Mouse (Mus musculus): Measurements from ENCODE around the gene Macf1. TPM values are rescaled to one million over a fixed set of nuclear protein-coding genes. Genes with fewer than 3 reads are reported as not detected.
"Not testable (repeated sequence)": the region's sequence is repeated elsewhere in the genome, so short reads cannot be mapped to it uniquely, and the experiment has no call there.

Gene Macf1
- polyA plus RNA-seq, 1 experiment from 2014 or later: 47.4 TPM

- Histone ChIP-seq H3K4me1 (peaks cover 4% of the 10 kb centered on the region; the same call in 1 of the 2 replicates), H3K4me3 (peak within 1 kb of the TSS; percentile 23), H3K9me3 (no peaks in the 10 kb centered on the region), H3K9ac (no peak within 1 kb of the TSS), H3K27ac (no peak within 1 kb of the TSS), H3K27me3 (peaks cover 22% of the 10 kb centered on the region), H3K36me3 (no peaks in the 10 kb centered on the region), H3K4me2 (peak within 1 kb of the TSS; percentile 47)
- ATAC-seq (ENCODE audit: insufficient number of reproducible peaks, low FRiP score, low TSS enrichment, low read depth): no peak
- 6% methylated on average over 12 of the region's 13 CpGs for WGBS
Observed at GRCm38 (mm10) chr4:123323534-123323933, 360.6 kb downstream of the Macf1 start, which contains the start of gene Oxct2a. Gene Oxct2a, minus strand, starts transcription at chr4:123323634.

- not testable (repeated sequence) for H3K4me1 ChIP-seq; H3K9me3 ChIP-seq; ATAC-seq (ENCODE audit: insufficient number of reproducible peaks, low FRiP score, low TSS enrichment, low read depth); H3K27ac ChIP-seq; H3K9ac ChIP-seq; H3K36me3 ChIP-seq
- WGBS: 16% methylated on average over 22 of the region's 38 CpGs
- H3K27me3 ChIP-seq: peaks cover 22% of the 10 kb centered on the region
- peak overlapping the region; percentile 47 for H3K4me2 ChIP-seq
- peak overlapping the region; percentile 23 for H3K4me3 ChIP-seq
Observed at GRCm38 (mm10) chr4:123322910-123323309, 361.2 kb downstream of the Macf1 start.

GRCm38 (mm10) chr4:123314497-123314896 lies 369.7 kb downstream of the Macf1 start:
- H3K4me2 ChIP-seq: no peak overlapping the region
- no peaks in the 10 kb centered on the region for H3K36me3 ChIP-seq
- no peak overlapping the region for H3K4me3 ChIP-seq
- H3K9ac ChIP-seq: no peak overlapping the region
- no peaks in the 10 kb centered on the region for H3K9me3 ChIP-seq
- H3K27ac ChIP-seq: no peak overlapping the region
- no peaks in the 10 kb centered on the region for H3K4me1 ChIP-seq
- H3K27me3 ChIP-seq: no peaks in the 10 kb centered on the region
- WGBS: 79% methylated on average over 3 of the region's 3 CpGs
- ATAC-seq (ENCODE audit: insufficient number of reproducible peaks, low FRiP score, low TSS enrichment, low read depth): no peak

GRCm38 (mm10) chr4:123313010-123313409 lies 371.1 kb downstream of the Macf1 start:
- Histone ChIP-seq H3K9me3 (no peaks in the 10 kb centered on the region), H3K4me1 (peaks cover 2% of the 10 kb centered on the region; the same call in 1 of the 2 replicates), H3K36me3 (no peaks in the 10 kb centered on the region), H3K27ac (no peak overlapping the region; the same call in 1 of the 2 replicates), H3K4me2 (no peak overlapping the region), H3K27me3 (no peaks in the 10 kb centered on the region), H3K4me3 (no peak overlapping the region), H3K9ac (no peak overlapping the region)
- ATAC-seq (ENCODE audit: insufficient number of reproducible peaks, low FRiP score, low TSS enrichment, low read depth): no peak
- 88% methylated on average over 6 of the region's 6 CpGs for WGBS

- no peak for ATAC-seq (ENCODE audit: insufficient number of reproducible peaks, low FRiP score, low TSS enrichment, low read depth)
- Histone ChIP-seq H3K36me3 (no peaks in the 10 kb centered on the region; the same call in 1 of the 2 replicates), H3K9me3 (no peaks in the 10 kb centered on the region), H3K27me3 (no peaks in the 10 kb centered on the region), H3K4me1 (peaks cover 2% of the 10 kb centered on the region; the same call in 1 of the 2 replicates), H3K4me2 (no peak overlapping the region), H3K9ac (no peak overlapping the region), H3K27ac (no peak overlapping the region; the same call in 1 of the 2 replicates), H3K4me3 (no peak overlapping the region)
- 62% methylated on average over 7 of the region's 7 CpGs for WGBS
Observed at GRCm38 (mm10) chr4:123311845-123312244, 372.3 kb downstream of the Macf1 start.

- no peaks in the 10 kb centered on the region for H3K9me3 ChIP-seq
- no peak for ATAC-seq (ENCODE audit: insufficient number of reproducible peaks, low FRiP score, low TSS enrichment, low read depth)
- H3K27ac ChIP-seq: no peak overlapping the region
- H3K27me3 ChIP-seq: no peaks in the 10 kb centered on the region
- no peak overlapping the region for H3K9ac ChIP-seq
- 52% methylated on average over 3 of the region's 3 CpGs for WGBS
- no peak overlapping the region for H3K4me2 ChIP-seq
- H3K4me1 ChIP-seq: peaks cover 2% of the 10 kb centered on the region; the same call in 1 of the 2 replicates
- H3K36me3 ChIP-seq: peaks cover 8% of the 10 kb centered on the region
- no peak overlapping the region for H3K4me3 ChIP-seq
Observed at GRCm38 (mm10) chr4:123308292-123308691, 375.9 kb downstream of the Macf1 start.

- no peak overlapping the region for H3K27ac ChIP-seq
- peaks cover 2% of the 10 kb centered on the region; the same call in 1 of the 2 replicates for H3K4me1 ChIP-seq
- no peaks in the 10 kb centered on the region for H3K9me3 ChIP-seq
- WGBS: 69% methylated on average over 10 of the region's 10 CpGs
- ATAC-seq (ENCODE audit: insufficient number of reproducible peaks, low FRiP score, low TSS enrichment, low read depth): no peak
- H3K27me3 ChIP-seq: no peaks in the 10 kb centered on the region
- no peak overlapping the region for H3K9ac ChIP-seq
- H3K36me3 ChIP-seq: peaks cover 21% of the 10 kb centered on the region
- H3K4me2 ChIP-seq: no peak overlapping the region
- H3K4me3 ChIP-seq: no peak overlapping the region
Observed at GRCm38 (mm10) chr4:123306999-123307398, 377.2 kb downstream of the Macf1 start.

- Histone ChIP-seq H3K9ac (no peak overlapping the region), H3K4me1 (peaks cover 2% of the 10 kb centered on the region; the same call in 1 of the 2 replicates), H3K4me3 (no peak overlapping the region), H3K4me2 (no peak overlapping the region), H3K9me3 (no peaks in the 10 kb centered on the region), H3K27ac (no peak overlapping the region), H3K36me3 (peaks cover 26% of the 10 kb centered on the region), H3K27me3 (no peaks in the 10 kb centered on the region)
- peak; percentile 42; the same call in 1 of the 2 replicates for ATAC-seq (ENCODE audit: insufficient number of reproducible peaks, low FRiP score, low TSS enrichment, low read depth)
- 19% methylated on average over 3 of the region's 3 CpGs for WGBS
Observed at GRCm38 (mm10) chr4:123305789-123306188, 378.4 kb downstream of the Macf1 start.

Small RNA genes lying within 50 kb of the gene (microRNA-seq; reads per million reads assigned to microRNA genes)
- gene Mir6398: not detected

Other genes with a start within 250 kb of the Macf1 start
- 305 and 309 TPM in 2 replicates for gene Ndufs5, start 33.8 kb upstream of the Macf1 start, polyA plus RNA-seq (2015; fragmentation: Nextera tagmentation; extraction: Ambion mirVana)
- 44.8 and 48.2 TPM in 2 replicates for gene Akirin1, start 66.0 kb upstream of the Macf1 start, polyA plus RNA-seq (2015; fragmentation: Nextera tagmentation; extraction: Ambion mirVana)
- gene Rhbdl2, start 103.5 kb upstream of the Macf1 start, polyA plus RNA-seq (2015; fragmentation: Nextera tagmentation; extraction: Ambion mirVana): 7.1 and 7.4 TPM in 2 replicates
- 0.15 TPM in 1 of 2 replicates, not detected in the other for gene 4933427I04Rik, start 175.3 kb upstream of the Macf1 start, polyA plus RNA-seq (2015; fragmentation: Nextera tagmentation; extraction: Ambion mirVana)
- gene Mycbp, start 220.5 kb upstream of the Macf1 start, polyA plus RNA-seq (2015; fragmentation: Nextera tagmentation; extraction: Ambion mirVana): 67.2 and 67.5 TPM in 2 replicates
- gene Rragc, start 233.1 kb upstream of the Macf1 start, polyA plus RNA-seq (2015; fragmentation: Nextera tagmentation; extraction: Ambion mirVana): 48.6 and 55.2 TPM in 2 replicates
- not detected in 2 replicates for gene 4930535I16Rik, start 233.7 kb upstream of the Macf1 start, polyA plus RNA-seq (2015; fragmentation: Nextera tagmentation; extraction: Ambion mirVana)

Data from limb, embryonic 15.5 days (tissue).